Mouse (Mus musculus) cerebellum, adult 18-20 months (tissue): ENCODE results near the gene Pigo.
A peak's percentile ranks its signal among the peaks of the same experiment; 100 is the strongest.

ENCODE experiments used
- DNase-seq, 2 experiments: peaks; one replicate each; pipeline ENCODE4 v3.0.0; 2021

The Pigo gene

DNA sequence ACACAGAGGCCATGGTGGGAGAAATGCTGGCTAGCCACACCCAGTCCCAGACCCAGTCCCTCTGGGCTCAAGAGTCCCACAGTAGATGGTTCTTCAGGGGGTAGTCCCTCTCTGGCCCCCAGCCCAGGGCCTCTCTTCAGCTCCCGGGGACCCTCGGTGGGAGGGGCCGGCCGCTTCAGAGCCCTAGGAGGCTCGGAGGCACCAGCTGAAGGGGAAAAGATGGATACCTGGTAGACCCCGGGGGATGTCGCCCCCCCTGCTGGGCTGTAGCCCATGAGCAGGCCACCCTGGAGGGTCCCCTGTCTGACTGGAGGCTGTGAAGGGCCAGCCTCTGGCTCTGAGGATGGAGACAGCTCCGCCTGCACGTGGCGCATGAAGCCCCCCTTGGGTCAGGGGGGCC is 10.7 kb upstream of the Pigo start:
- DNase-seq: no peak

GRCm38 (mm10) chr4:43035851-43036250 is 10.2 kb upstream of the Pigo start:
- DNase-seq: no peak

DNA sequence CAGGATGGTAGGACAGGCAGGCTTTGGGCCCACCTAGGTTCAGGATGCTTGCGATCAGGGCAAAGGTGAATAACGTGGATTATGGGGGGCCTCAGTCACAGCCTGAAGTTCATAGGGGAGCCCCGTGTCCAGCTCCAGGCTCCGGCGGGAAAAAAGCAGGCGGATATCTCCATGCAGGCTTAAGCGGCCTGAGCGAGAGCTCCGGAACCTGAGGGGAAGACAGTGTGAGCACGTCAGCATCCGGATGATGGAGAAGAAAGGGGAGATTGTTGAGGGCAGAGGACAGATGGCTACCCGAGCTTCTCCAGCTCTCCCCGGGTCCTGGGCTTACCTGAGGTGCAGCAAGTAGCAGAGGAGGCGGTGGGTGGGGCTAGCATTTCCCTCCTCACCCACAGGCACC is 7.9 kb upstream of the Pigo start:
- DNase-seq: no peak

- DNase-seq: no peak
Measured at GRCm38 (mm10) chr4:43032501-43032900, 6.9 kb upstream of the Pigo start.

DNA sequence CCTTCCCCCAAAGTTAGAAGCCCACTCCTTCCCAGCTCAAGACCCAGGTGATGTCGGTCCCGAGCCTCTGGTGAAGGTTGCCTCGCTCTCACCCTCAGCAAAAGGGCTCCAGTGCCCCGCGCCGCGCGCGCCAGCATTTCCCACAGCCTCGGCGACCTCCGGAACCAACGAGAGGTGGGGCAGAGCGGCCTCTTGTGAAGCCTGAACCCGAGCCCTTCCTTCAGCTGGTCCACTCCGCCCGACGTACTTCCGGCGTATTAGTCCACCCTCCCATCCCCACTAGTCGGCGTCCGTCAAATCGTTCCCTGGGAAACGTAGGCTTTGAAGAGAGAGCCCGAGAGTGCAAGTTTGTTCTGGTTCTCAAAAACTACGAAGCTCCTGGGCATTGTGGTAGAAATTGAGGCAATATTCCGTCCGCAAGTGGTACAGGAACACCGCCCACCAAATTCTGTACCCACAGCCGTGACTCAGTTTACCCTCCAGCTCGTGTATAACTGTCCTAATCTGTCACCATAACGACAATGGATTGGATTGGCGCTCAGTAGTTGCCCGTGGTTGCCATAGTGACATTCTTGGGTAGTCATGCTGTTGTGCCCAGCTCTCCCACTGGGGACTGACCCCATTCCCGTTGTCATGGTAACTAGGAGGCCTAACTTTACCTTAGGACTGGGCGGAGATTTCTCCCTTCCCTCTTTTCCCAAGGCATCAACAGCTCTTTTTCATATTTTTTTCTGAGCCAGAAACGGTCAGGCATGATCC is 5.8 kb upstream of the Pigo start, which contains the start of gene Stoml2:
Stoml2 (minus strand) TSS at position 474 of the 759 bp plus-strand sequence.
- peak; percentile 94 to 96 for DNase-seq

GRCm38 (mm10) chr4:43030780-43031230 is 5.2 kb upstream of the Pigo start:
- DNase-seq: no peak

- DNase-seq: no peak
Measured at GRCm38 (mm10) chr4:43030352-43030751, 4.7 kb upstream of the Pigo start.

DNA sequence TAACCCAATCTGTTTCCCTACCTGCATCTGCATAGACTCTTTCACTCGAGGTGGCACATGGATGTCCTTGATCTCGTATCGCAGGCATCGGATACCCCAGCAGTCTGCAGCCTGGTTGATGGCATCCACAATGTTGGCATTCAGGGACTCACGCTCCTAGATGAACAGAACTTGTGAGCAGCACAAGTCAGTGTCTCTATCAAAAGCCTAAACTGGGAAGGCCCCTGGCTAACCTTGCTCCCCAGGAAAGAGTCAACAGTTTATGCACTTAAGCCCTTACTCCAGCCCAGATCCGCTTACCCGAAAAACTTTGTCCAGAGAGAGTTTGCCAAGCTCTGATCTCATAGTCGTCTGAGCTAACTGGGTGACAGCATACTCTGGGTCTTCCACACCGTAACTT is 4.1 kb upstream of the Pigo start:
- no peak for DNase-seq

- no peak for DNase-seq
Measured at GRCm38 (mm10) chr4:43029121-43029520, 3.5 kb upstream of the Pigo start.

DNA sequence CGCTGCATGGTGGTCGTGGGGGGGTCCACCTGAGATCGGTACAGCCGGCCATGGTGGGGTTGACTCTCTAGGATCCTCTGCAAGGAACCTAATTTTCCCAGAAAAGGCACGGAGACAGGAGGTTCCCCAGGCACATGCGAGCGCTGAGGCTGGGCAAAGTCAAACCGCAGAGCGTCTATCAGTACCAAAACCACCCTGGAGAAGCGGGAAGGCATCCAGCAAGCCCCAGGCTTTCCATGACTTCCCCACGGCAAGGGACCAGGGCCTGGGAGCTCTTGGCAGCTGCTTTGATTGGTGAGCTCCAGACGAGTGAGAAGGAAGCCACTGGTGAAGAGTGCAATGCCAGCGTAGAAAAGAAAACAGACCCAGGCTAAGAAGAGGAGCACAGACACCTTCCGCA is 946 bp downstream of the Pigo start:
- no peak for DNase-seq

DNA sequence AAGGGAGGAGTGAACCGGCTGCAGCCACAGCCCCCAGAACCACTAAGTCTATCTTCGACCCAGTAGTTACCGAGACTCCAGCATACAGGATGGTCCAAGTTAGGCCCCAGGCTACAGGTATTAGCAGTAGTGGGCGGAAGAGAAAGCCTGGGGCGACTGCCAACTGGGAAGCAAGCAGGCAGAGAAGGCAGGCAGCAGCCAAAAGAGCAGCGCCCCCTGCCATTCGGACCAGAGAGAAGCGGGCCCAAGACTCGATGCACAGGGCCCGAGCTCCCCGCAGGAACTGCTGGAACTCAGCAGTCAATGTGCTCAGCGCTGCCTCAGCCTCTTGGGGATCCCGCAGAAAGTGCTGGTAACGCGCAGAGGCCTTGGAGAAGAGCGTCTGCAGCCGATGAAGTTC is 4.3 kb downstream of the Pigo start:
- DNase-seq: peak in 1 of 2 experiments; percentile 44

DNA sequence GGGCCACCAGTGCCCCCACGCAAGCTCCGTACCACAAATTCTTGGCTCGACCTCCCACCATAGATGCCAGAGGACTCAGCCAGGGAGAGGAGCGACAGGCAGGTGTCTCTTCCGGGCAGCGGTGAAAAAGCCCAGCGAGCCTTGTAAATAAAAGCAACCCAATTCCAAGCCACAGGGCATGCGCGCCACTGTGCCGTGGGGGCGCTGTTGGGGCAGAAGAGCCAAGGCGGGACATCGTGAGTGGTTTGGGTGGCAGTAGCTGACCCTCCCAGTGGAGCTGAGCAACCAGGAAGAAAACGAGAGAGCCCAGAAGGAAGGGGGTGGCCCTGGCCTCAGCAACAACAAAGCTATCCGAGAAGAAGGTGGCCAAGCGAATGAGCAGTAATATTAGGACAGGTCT is 4.7 kb downstream of the Pigo start:
- DNase-seq: no peak

DNA sequence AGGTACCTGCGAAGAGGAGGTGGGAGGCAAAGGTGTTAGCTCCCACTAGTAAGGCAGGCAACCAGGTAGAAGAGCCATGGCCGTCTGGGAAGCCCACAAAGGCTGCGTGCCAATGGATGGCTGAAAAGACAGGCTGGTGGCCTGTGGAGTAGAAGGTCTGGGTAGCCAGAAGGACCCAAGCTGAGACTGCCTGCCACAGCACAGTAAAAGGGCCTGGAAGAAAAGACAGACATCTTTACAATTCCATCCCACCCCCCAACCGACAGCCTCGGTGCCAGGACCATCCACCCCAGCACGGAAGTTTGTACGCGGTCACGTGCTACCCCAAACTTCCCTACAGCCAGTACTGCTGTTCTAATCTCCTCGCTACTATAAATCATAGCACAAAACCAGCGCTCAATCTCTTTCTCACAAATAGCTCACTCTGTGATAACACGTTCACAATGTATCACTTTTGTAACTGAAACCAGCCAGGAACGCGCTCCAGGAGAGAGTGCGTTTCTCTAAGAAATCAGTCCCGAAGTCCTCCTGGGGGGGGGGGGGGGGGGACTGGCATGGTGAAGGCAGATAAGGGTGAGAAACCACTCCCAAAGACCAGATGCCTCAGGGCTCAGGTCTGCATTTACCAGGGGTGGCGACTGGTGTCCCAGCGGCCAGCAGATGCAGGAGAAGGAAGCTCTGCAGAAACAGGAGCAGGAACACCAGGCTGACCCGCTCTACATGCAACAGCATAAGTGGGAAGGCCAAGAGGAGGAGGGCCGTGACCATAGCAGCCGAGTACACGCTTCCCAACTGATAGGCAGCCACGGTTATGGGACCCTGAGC is 5.8 kb downstream of the Pigo start:
- DNase-seq: no peak

- DNase-seq: no peak
Measured at GRCm38 (mm10) chr4:43019176-43019575, 6.4 kb downstream of the Pigo start.

DNA sequence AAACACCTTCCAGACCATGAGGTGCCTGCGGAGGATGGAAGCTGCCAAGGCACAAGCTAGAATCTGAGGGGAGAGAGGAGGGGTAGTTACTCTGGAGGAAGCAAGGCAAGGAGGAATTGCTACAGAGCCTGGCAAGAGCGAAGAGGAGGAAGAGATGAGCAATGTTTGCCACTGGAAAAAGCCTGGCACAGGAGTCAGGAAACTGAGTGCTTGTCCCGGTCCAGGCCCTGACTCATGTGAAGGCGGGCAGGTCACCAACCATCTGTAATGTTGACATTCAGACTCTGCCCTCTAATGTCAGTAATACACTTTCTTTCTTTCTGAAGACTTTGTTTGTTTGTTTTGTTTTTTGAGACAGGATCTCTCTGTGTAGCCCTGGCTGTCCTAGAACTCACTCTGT is 7.5 kb downstream of the Pigo start:
- no peak for DNase-seq

DNA sequence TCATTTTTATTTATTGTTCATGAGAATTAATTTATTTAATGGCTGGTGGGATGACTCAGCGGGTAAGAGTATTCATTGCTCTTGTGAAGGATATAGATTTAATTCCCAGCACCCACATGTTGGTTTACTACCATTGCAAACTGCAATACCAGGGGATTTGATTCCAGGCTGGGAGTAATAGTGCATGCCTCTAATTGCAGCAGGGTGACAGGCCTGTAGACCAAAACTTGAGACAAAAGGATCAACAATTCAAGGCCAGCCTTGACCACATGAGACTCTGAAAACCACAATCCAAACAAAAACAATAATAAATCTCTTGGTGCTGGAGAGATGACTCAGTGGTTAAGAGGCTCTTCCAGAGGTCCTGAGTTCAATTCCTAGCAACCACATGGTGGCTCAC is 13.5 kb downstream of the Pigo start:
- DNase-seq: no peak

DNA sequence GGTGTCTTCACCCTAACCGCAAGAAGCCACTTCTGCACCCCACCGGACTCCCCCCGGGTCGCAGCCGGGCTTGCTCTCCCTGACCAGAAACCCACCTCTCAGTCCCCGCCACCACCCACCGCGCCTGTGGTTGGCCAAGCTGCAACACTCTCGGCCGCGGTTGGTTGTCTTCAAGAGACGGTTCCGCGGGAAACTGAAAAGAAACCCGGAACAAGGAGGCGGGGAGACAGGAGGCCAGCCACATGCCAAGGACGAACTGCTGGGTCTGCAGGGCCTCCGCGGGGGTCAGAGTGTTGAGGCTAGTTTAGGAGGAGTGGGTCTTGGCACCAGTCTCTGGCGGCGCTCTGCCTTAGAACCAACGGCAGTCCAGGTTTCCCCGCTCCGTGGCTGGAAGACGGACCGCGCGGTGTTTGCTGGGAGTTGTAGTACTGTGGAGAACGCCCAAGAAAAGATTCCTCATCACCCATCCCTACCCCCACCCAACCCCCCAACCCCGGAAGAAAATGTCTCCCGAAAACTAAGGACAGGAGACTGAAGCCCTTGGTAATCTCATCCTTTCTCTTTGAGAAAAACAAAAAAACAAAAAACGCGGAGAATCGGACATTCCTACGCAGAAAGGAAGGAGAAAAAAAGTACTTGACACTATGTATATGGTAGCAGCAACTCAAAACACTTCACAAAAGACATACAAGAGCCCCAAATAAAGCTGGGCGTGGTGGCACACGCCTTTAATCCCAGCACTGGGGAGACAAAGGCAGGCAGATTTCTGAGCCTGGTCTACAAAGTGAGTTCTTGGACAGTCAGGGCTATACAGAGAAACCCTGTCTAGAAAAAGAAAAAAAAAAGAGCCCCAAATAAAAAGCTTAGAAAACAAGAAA is 15.2 kb downstream of the Pigo start, which contains the start of gene Fancg:
Fancg (minus strand) TSS at position 346 of the 878 bp plus-strand sequence.
- DNase-seq: peak; percentile 85 to 86

GRCm38 (mm10) chr4:43005765-43006164 is 19.9 kb downstream of the Pigo start:
- peak in 1 of 2 experiments; percentile 37 for DNase-seq

GRCm38 (mm10) chr4:43004951-43005350 is 20.7 kb downstream of the Pigo start:
- no peak for DNase-seq

DNA sequence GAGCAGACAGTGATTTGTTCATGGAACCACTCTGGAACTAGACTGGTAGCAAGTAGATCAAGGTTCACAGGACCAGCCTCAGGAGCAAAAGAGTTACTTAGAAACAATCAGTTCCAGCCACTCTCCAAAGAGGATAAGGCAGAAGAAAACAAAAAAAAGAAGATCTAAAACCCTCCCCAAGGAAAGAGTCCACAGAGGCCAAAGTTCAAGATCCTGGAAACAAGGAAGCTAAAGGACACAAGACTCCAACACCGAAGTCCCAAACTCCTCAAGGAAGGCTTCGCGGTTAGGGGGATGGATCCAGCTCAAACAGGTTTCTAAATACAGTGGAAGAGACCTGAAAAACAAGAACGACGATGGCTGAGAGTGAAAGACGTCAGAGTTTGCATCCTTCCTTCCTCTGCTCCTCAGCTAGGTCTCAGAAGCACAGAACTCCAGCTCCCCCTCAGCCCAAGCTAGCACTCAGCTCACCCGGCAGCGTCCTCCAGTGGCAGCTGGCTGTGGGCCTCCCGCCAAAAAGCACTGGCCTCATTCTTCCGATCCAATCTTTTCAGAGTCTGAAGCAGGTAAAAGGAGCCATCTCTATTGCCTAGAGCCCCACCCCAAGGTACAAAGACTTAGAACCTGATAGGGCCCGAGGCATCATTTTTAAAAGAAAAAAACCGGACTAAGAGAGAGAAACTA is 22.7 kb downstream of the Pigo start:
- DNase-seq: no peak

DNA sequence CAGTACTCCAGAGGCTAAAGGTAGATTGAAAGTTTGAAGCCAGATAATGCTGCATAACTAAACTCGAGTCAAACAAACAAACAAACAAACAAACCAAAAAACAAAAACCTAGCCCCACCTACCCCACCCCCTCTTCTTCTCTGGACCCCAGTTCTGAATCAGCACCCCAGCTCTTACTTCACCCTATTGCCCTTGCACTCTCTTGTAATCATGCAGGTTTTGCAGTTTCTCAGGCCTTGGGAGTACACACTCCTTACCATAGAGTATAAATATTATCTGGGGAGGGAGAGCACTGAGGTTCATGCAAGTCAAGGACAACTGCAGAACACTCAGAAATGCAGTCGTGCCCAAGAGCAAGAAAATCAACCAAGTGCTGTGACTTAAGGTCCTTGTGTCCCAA is 24.3 kb downstream of the Pigo start:
- DNase-seq: no peak
